Mouse (Mus musculus) heart, postnatal 25 days (tissue): ENCODE results near the gene Akr1c18. TPM values are rescaled to one million over a fixed set of nuclear protein-coding genes. Genes with fewer than 3 reads are reported as not detected.

ENCODE experiments used
- DNase-seq: peaks from one replicate; pipeline ENCODE4 v3.0.0; 2022; ENCODE audit warnings: low spot score
- intact Hi-C: fragments of 180-260 bp; cut with DNase I; formaldehyde crosslinking; loops from one replicate; pipeline ENCODE4 v1.15.1; 2025
- total RNA-seq, 2 experiments: library from RNA; stranded (reverse); gene quantifications; 2 replicates each; pipeline ENCODE4 v1.2.3; 2021

Gene Akr1c18
- total RNA-seq, 2 experiments from 2014 or later = not detected

- no peak for DNase-seq
- intact Hi-C loops = loop anchor here (1.0 to 5.0 kb wide), 2 partner anchors 97 to 172 kb away; no protein-coding TSS in a partner anchor
Measured at GRCm38 (mm10) chr13:4110281-4111188, 39.9 kb downstream of the Akr1c18 start.

- intact Hi-C loops = no loop called here
- DNase-seq = no peak
Measured at GRCm38 (mm10) chr13:4102721-4103120, 47.7 kb downstream of the Akr1c18 start.

- no peak for DNase-seq
- intact Hi-C loops = no loop called here
Measured at GRCm38 (mm10) chr13:4101691-4102090, 48.8 kb downstream of the Akr1c18 start.

Other genes starting within 250 kb of the Akr1c18 start
- 10 to 100 TPM; 19.8 to 20.0 TPM for gene Net1, start 232.4 kb downstream of the Akr1c18 start, total RNA-seq
- gene Tubal3, start 232.4 kb downstream of the Akr1c18 start, total RNA-seq = not detected
- gene Ucn3, start 205.3 kb downstream of the Akr1c18 start, total RNA-seq = not detected
- 1 to 10 TPM; 6.5 to 8.6 TPM for gene Akr1c14, start 101.6 kb downstream of the Akr1c18 start, total RNA-seq
- gene Akr1c13, start 40.5 kb upstream of the Akr1c18 start, total RNA-seq = 1 to 10 TPM in 1 of 2 experiments, under 1 TPM in 1; 0.86 to 1.1 TPM
- gene Akr1c19, start 78.0 kb upstream of the Akr1c18 start, total RNA-seq = 1 to 10 TPM; 1.5 to 1.7 TPM
- not detected for gene Akr1c12, start 128.8 kb upstream of the Akr1c18 start, total RNA-seq